Mouse (Mus musculus): ENCODE results near the gene Myh10. TPM values are rescaled to one million over a fixed set of nuclear protein-coding genes. Genes with fewer than 3 reads are reported as not detected.

Gene Myh10
- polyA plus RNA-seq, 1 experiment from 2014 or later: 18.5 TPM

GRCm38 (mm10) chr11:68750938-68751337, 59.6 kb downstream of the Myh10 start:
- ATAC-seq (ENCODE audit: low read depth) (no peak), DNase-seq (no peak)
- no peak overlapping the region for H3K4me2 ChIP-seq
- H3K4me3 ChIP-seq (replicated peaks): no peak overlapping the region
- peaks cover 21% of the 10 kb centered on the region for H3K36me3 ChIP-seq
- H3K4me1 ChIP-seq (replicated peaks): no peaks in the 10 kb centered on the region
- H3K27me3 ChIP-seq: no peaks in the 10 kb centered on the region
- H3K9ac ChIP-seq: no peak overlapping the region
- WGBS (ENCODE audit: insufficient replicate concordance): 71% methylated on average over 8 of the region's 8 CpGs
- H3K27ac ChIP-seq: no peak overlapping the region
- no peaks in the 10 kb centered on the region for H3K9me3 ChIP-seq (replicated peaks)

- H3K27ac ChIP-seq: no peak overlapping the region
- no peak overlapping the region for H3K9ac ChIP-seq
- ATAC-seq (ENCODE audit: low read depth): no peak
- WGBS (ENCODE audit: insufficient replicate concordance): 83% methylated on average over 7 of the region's 7 CpGs
- no peaks in the 10 kb centered on the region for H3K9me3 ChIP-seq (replicated peaks)
- peaks cover 8% of the 10 kb centered on the region; the same call in 1 of the 2 replicates for H3K36me3 ChIP-seq
- peaks cover 10% of the 10 kb centered on the region for H3K4me1 ChIP-seq (replicated peaks)
- H3K4me2 ChIP-seq: no peak overlapping the region
- H3K27me3 ChIP-seq: no peaks in the 10 kb centered on the region
- no peak overlapping the region for H3K4me3 ChIP-seq (replicated peaks)
- DNase-seq: no peak
Observed at GRCm38 (mm10) chr11:68754283-68754682, 62.9 kb downstream of the Myh10 start.

GRCm38 (mm10) chr11:68756456-68757348, 65.3 kb downstream of the Myh10 start:
- Histone ChIP-seq H3K36me3 (peaks cover 26% of the 10 kb centered on the region), H3K9ac (no peak overlapping the region), H3K4me1 (replicated peaks) (peaks cover 18% of the 10 kb centered on the region), H3K27me3 (no peaks in the 10 kb centered on the region), H3K27ac (no peak overlapping the region), H3K9me3 (replicated peaks) (no peaks in the 10 kb centered on the region), H3K4me2 (no peak overlapping the region), H3K4me3 (replicated peaks) (no peak overlapping the region)
- 71% methylated on average over 11 of the region's 11 CpGs for WGBS (ENCODE audit: insufficient replicate concordance)
- no peak for ATAC-seq (ENCODE audit: low read depth)
- no peak for DNase-seq

GRCm38 (mm10) chr11:68759691-68760090, 68.3 kb downstream of the Myh10 start:
- WGBS (ENCODE audit: insufficient replicate concordance): 92% methylated on average over 3 of the region's 3 CpGs
- H3K9me3 ChIP-seq (replicated peaks): no peaks in the 10 kb centered on the region
- H3K27ac ChIP-seq: no peak overlapping the region
- H3K4me3 ChIP-seq (replicated peaks): no peak overlapping the region
- ATAC-seq (ENCODE audit: low read depth) (no peak), DNase-seq (no peak)
- H3K27me3 ChIP-seq: no peaks in the 10 kb centered on the region
- H3K4me1 ChIP-seq (replicated peaks): peaks cover 20% of the 10 kb centered on the region
- H3K36me3 ChIP-seq: peaks cover 44% of the 10 kb centered on the region
- no peak overlapping the region for H3K9ac ChIP-seq
- no peak overlapping the region for H3K4me2 ChIP-seq

GRCm38 (mm10) chr11:68761155-68761554, 69.8 kb downstream of the Myh10 start:
- 75% methylated on average over 4 of the region's 4 CpGs for WGBS (ENCODE audit: insufficient replicate concordance)
- Histone ChIP-seq H3K27ac (no peak overlapping the region), H3K9me3 (replicated peaks) (no peaks in the 10 kb centered on the region), H3K4me1 (replicated peaks) (peaks cover 19% of the 10 kb centered on the region), H3K9ac (no peak overlapping the region), H3K36me3 (peaks cover 59% of the 10 kb centered on the region), H3K27me3 (no peaks in the 10 kb centered on the region), H3K4me2 (no peak overlapping the region), H3K4me3 (replicated peaks) (no peak overlapping the region)
- DNase-seq (no peak), ATAC-seq (ENCODE audit: low read depth) (no peak)

GRCm38 (mm10) chr11:68761664-68762063, 70.3 kb downstream of the Myh10 start:
- Histone ChIP-seq H3K27ac (no peak overlapping the region), H3K4me2 (no peak overlapping the region), H3K4me1 (replicated peaks) (peaks cover 14% of the 10 kb centered on the region), H3K9ac (no peak overlapping the region), H3K36me3 (peaks cover 62% of the 10 kb centered on the region), H3K27me3 (no peaks in the 10 kb centered on the region), H3K9me3 (replicated peaks) (no peaks in the 10 kb centered on the region), H3K4me3 (replicated peaks) (no peak overlapping the region)
- no peak for DNase-seq
- 45% methylated on average over 6 of the region's 6 CpGs for WGBS (ENCODE audit: insufficient replicate concordance)
- ATAC-seq (ENCODE audit: low read depth): no peak

- ATAC-seq (ENCODE audit: low read depth) (no peak), DNase-seq (no peak)
- Histone ChIP-seq H3K4me1 (replicated peaks) (peaks cover 36% of the 10 kb centered on the region), H3K9ac (no peak overlapping the region), H3K4me3 (replicated peaks) (no peak overlapping the region), H3K9me3 (replicated peaks) (no peaks in the 10 kb centered on the region), H3K27me3 (no peaks in the 10 kb centered on the region), H3K36me3 (peaks cover 84% of the 10 kb centered on the region), H3K4me2 (no peak overlapping the region), H3K27ac (no peak overlapping the region)
- 79% methylated on average over 3 of the region's 3 CpGs for WGBS (ENCODE audit: insufficient replicate concordance)
Observed at GRCm38 (mm10) chr11:68764622-68765021, 73.3 kb downstream of the Myh10 start.

GRCm38 (mm10) chr11:68767762-68768542, 76.6 kb downstream of the Myh10 start:
- DNase-seq (peak; percentile 35), ATAC-seq (ENCODE audit: low read depth) (peak; percentile 89)
- H3K27me3 ChIP-seq: no peaks in the 10 kb centered on the region
- H3K4me3 ChIP-seq (replicated peaks): no peak overlapping the region; the same call in 1 of the 2 replicates
- H3K27ac ChIP-seq: peak overlapping the region; percentile 81
- peak overlapping the region; percentile 39; the same call in 1 of the 2 replicates for H3K9ac ChIP-seq
- H3K9me3 ChIP-seq (replicated peaks): no peaks in the 10 kb centered on the region
- H3K4me2 ChIP-seq: peak overlapping the region; percentile 43
- peaks cover 44% of the 10 kb centered on the region for H3K4me1 ChIP-seq (replicated peaks)
- H3K36me3 ChIP-seq: peaks cover 89% of the 10 kb centered on the region
- 43% methylated on average over 10 of the region's 10 CpGs for WGBS (ENCODE audit: insufficient replicate concordance)

- no peak overlapping the region for H3K9ac ChIP-seq
- H3K9me3 ChIP-seq (replicated peaks): no peaks in the 10 kb centered on the region
- 68% methylated on average over 9 of the region's 9 CpGs for WGBS (ENCODE audit: insufficient replicate concordance)
- peak overlapping the region; percentile 43 for H3K4me2 ChIP-seq
- no peak overlapping the region for H3K4me3 ChIP-seq (replicated peaks)
- peak; percentile 61 for ATAC-seq (ENCODE audit: low read depth)
- peak overlapping the region; percentile 81; the same call in 1 of the 2 replicates for H3K27ac ChIP-seq
- H3K27me3 ChIP-seq: no peaks in the 10 kb centered on the region
- peaks cover 84% of the 10 kb centered on the region for H3K36me3 ChIP-seq
- H3K4me1 ChIP-seq (replicated peaks): peaks cover 44% of the 10 kb centered on the region
- no peak for DNase-seq
Observed at GRCm38 (mm10) chr11:68769770-68770510, 78.6 kb downstream of the Myh10 start.

- H3K36me3 ChIP-seq: peaks cover 53% of the 10 kb centered on the region
- ATAC-seq (ENCODE audit: low read depth) (no peak), DNase-seq (no peak)
- H3K27ac ChIP-seq: no peak overlapping the region
- H3K27me3 ChIP-seq: no peaks in the 10 kb centered on the region
- no peak overlapping the region for H3K4me2 ChIP-seq
- H3K4me3 ChIP-seq (replicated peaks): no peak overlapping the region
- no peaks in the 10 kb centered on the region for H3K9me3 ChIP-seq (replicated peaks)
- 0 out of 2 replicates have a peak, but pooled peaks cover 3% of the 10 kb centered on the region for H3K4me1 ChIP-seq (replicated peaks)
- WGBS (ENCODE audit: insufficient replicate concordance): 78% methylated on average over 7 of the region's 7 CpGs
- no peak overlapping the region for H3K9ac ChIP-seq
Observed at GRCm38 (mm10) chr11:68776147-68776655, 84.8 kb downstream of the Myh10 start.

- H3K36me3 ChIP-seq: peaks cover 54% of the 10 kb centered on the region
- 69% methylated on average over 11 of the region's 11 CpGs for WGBS (ENCODE audit: insufficient replicate concordance)
- no peaks in the 10 kb centered on the region for H3K9me3 ChIP-seq (replicated peaks)
- no peak overlapping the region for H3K4me2 ChIP-seq
- no peak overlapping the region for H3K4me3 ChIP-seq (replicated peaks)
- DNase-seq (no peak), ATAC-seq (ENCODE audit: low read depth) (no peak)
- H3K27me3 ChIP-seq: no peaks in the 10 kb centered on the region
- no peak overlapping the region for H3K27ac ChIP-seq
- H3K4me1 ChIP-seq (replicated peaks): no peaks in the 10 kb centered on the region
- H3K9ac ChIP-seq: no peak overlapping the region
Observed at GRCm38 (mm10) chr11:68777933-68778332, 86.6 kb downstream of the Myh10 start.
